15 mouse cellular contexts compared by ENCODE assay signal in genomic region chr9:32139641-32140040, GRCm38 (mm10).
"Had no signal": no experiment of that assay in that cellular context is flagged by ENCODE, and none has a peak within 500 bp of the region (broad histone marks: within the 10 kb centered on the region; RNA-seq: fewer than 3 reads in every experiment).

No protein-coding gene starts in this region.

- H3K4me2 ChIP-seq: lung, embryonic 14.5 days; midbrain, embryonic 11.5 days; midbrain, embryonic 13.5 days; midbrain, embryonic 15.5 days; neural tube, embryonic 12.5 days; stomach, embryonic 15.5 days had no signal

- H3K27me3 ChIP-seq: megakaryocyte, embryonic 14.5 days; midbrain, embryonic 13.5 days; midbrain, embryonic 15.5 days; neural tube, embryonic 12.5 days; stomach, embryonic 15.5 days had no signal

- DNase-seq: liver, postnatal 0 days; lung, embryonic 14.5 days; lung, postnatal 10 days; right cerebral cortex, postnatal 14 days; thymus, adult 2 months; thymus, postnatal 25 days; thymus, postnatal 4 days had no signal

- H3K4me1 ChIP-seq: megakaryocyte, embryonic 14.5 days; midbrain, embryonic 13.5 days; midbrain, embryonic 15.5 days; neural tube, embryonic 12.5 days; stomach, embryonic 15.5 days had no signal

- H3K9ac ChIP-seq: liver, postnatal 0 days; lung, embryonic 14.5 days; midbrain, embryonic 13.5 days; midbrain, embryonic 15.5 days; neural tube, embryonic 12.5 days; stomach, embryonic 15.5 days had no signal

- ATAC-seq: liver, postnatal 0 days; midbrain, embryonic 13.5 days; midbrain, embryonic 15.5 days had no signal

- H3K4me3 ChIP-seq: megakaryocyte, embryonic 14.5 days; midbrain, embryonic 13.5 days; midbrain, embryonic 15.5 days; neural tube, embryonic 12.5 days; stomach, embryonic 15.5 days had no signal

- H3K27ac ChIP-seq: macrophage; midbrain, embryonic 13.5 days; midbrain, embryonic 15.5 days; neural tube, embryonic 12.5 days; stomach, embryonic 15.5 days; stomach, postnatal 0 days had no signal

- H3K9me3 ChIP-seq: megakaryocyte, embryonic 14.5 days; midbrain, embryonic 13.5 days; midbrain, embryonic 15.5 days; neural tube, embryonic 12.5 days; stomach, embryonic 15.5 days had no signal

- H3K36me3 ChIP-seq: midbrain, embryonic 13.5 days; midbrain, embryonic 15.5 days; neural tube, embryonic 12.5 days; stomach, embryonic 15.5 days had no signal
